Mouse (Mus musculus) B cell, adult 62 days (primary cell): Measurements from ENCODE around the gene Rbm4b. TPM values are rescaled to one million over a fixed set of nuclear protein-coding genes. Genes with fewer than 3 reads are reported as not detected.

Experiments
- total RNA-seq: library from RNA; stranded (reverse); gene quantifications from 4 replicates; pipeline ENCODE4 v1.2.4, GENCODE M21; 2023

The Rbm4b gene
- 22.6 to 30.4 TPM (median 26.7 TPM) in 4 replicates for total RNA-seq

DNA sequence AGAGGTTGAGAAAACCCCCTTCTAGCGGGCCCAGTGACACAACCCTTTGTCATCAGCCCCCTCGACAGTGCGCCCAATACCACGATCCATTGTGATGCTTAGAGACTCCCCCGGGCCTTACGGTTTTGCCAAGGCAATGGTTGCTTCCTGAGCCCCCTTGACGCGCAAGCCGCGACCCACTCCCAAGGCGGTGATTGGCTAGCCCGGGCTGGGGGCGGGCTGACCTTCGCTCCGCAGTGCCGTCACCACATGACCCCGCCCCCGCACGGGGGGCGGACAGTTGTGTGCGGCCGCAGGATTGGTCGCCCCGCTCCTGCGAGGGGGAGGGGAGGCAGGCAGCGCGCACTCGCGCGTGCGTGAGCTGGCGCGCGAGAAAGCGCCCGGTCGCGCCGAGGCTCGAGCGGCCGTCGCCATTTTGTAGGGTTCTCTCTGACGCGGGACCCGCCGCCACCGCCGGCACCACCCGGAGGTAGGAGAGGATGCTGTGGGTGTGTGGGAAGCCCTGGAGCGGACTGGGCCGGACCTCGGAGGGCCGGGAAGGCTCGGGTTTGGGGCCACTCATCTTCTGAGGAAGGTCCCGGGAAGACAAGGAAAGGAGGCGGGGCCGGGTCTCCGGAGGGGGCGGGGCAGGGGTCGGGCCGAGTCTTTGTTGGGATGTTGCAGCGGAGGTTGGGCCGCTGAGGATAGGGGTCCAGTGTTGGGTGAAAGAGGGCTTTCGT lies at the start of gene Rbm4b:
TSS of gene Rbm4b (plus strand) at position 305 of the 719 bp plus-strand sequence.

DNA sequence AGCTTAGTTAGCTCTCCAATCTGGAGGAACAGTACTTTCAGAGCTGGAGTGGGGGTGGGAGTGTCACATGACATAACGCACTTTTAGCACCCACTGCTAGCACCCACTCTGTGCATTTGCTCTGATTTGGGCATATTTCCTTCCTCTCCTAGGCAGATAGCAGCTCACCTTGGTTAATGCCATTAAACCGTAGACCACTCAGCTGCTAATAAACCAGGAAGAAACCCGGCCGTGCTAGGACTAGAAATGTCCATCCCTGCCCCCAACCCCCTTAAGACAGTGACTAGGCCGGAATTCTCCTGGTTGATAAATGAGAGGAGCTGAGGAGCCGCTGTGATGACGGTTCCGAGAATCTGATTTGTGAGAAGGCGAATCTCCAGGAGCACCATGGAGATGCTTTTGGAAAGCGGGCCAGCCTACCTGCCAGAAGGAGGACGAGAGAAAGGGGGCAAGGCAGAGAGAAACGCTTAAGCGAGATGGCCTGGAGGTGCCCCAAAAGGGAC lies 45.1 kb upstream of the Rbm4b start, which contains the start of gene Sptbn2:
TSS of gene Sptbn2 (plus strand) at position 70 of the 503 bp plus-strand sequence.

DNA sequence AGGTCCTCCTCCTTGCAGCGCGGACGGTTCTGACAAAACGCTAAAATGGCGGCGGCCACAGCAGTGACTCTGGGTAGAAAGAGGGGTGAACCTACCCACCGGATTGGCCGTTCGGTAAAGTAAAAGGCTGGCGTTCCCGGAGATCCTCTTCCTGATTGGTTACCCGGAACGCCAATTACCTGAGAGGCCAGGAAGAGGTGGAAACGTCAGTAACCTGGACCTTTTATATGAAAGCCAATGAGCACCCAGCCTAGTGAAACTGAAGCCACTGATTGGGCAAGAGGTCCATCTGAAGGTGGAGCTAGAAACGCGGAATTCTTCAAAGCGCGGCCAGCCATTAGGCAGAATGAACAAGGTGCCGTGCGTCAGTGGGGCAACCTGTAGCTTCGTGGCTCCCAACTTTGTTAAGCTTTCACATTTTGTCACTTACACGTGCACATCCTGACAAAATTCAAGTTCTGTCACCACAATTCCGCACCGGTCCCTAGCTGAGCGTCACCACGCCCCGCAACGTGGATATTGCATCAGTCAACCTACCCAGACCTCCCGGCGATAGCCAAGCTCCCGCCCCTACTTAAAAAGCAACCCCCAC lies 37.6 kb downstream of the Rbm4b start, which contains the start of gene Rbm4:
TSS of gene Rbm4 (minus strand) at position 71 of the 592 bp plus-strand sequence.

DNA sequence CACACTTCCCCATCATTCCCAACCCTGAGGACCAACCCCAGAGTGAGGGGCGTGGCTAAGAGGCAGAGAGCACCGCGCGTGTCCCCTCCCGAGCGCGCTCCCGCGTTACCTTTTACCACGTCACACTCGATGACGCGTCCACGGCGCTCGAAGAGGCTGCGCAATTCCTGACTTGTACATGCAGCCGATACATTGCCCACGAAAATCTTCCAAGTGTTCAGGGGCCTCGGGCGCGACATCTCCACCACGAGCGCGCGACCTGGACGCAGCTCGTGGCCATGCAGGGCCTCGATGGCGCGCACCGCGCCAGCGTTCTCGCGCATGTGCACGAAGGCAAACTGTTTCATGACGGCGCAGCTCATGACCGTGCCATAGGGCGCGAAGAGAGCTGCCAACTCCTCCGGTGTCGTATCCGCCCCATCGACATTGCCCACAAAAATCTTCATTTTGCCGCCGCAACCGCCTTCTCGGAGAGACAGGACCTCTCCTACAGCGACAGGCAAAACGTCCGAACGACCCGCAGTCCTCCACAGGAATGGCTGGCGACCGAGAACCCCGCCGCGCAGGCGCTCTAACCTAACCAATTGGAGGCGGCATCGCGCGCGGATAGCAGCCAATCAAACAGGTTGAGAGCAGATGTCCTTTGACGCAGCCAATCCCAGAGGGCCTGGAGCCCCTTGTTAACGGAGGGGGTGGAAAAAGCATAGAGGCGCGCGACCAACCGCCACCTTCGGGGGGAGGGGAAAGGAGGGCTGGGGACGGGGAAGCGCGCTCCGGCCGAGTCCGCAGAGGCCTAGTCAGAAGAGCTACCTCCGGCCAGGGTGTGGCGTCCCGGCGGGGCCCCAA lies 55.0 kb downstream of the Rbm4b start, which contains the start of the genes Gm21992 and Rbm14:
TSS of gene Gm21992 (minus strand) at position 550 of the 846 bp plus-strand sequence.
TSS of gene Rbm14 (minus strand) at position 572 of the 846 bp plus-strand sequence.

Other genes with a start within 250 kb of the Rbm4b start
- gene Pcx, start 246.0 kb upstream of the Rbm4b start, total RNA-seq: 2.4 to 4.6 TPM (median 3.8 TPM) in 4 replicates
- gene Lrfn4, start 140.8 kb upstream of the Rbm4b start, total RNA-seq: 0.30 to 0.46 TPM (median 0.32 TPM) in 4 replicates
- 47.0 to 56.9 TPM (median 51.6 TPM) in 4 replicates for gene Rce1, start 130.9 kb upstream of the Rbm4b start, total RNA-seq
- not detected in 4 replicates for gene Gm960, start 57.8 kb upstream of the Rbm4b start, total RNA-seq
- gene Sptbn2, start 45.3 kb upstream of the Rbm4b start, total RNA-seq: not detected in 4 replicates
- gene Rbm4, start 37.4 kb downstream of the Rbm4b start, total RNA-seq: 61.9 to 70.4 TPM (median 67.2 TPM) in 4 replicates
- gene Gm21992, start 55.1 kb downstream of the Rbm4b start, total RNA-seq: 31.5 to 41.0 TPM (median 35.7 TPM) in 4 replicates
- 62.0 to 86.9 TPM (median 81.9 TPM) in 4 replicates for gene Rbm14, start 55.1 kb downstream of the Rbm4b start, total RNA-seq
- 17.3 to 22.6 TPM (median 21.8 TPM) in 4 replicates for gene Ccs, start 82.8 kb downstream of the Rbm4b start, total RNA-seq
- not detected in 4 replicates for gene Ccdc87, start 82.9 kb downstream of the Rbm4b start, total RNA-seq
- 0.88 to 1.8 TPM (median 1.5 TPM) in 4 replicates for gene Ctsf, start 98.6 kb downstream of the Rbm4b start, total RNA-seq
- gene Actn3, start 121.4 kb downstream of the Rbm4b start, total RNA-seq: not detected in 4 replicates
- 7.5 to 11.4 TPM (median 9.0 TPM) in 4 replicates for gene Zdhhc24, start 122.2 kb downstream of the Rbm4b start, total RNA-seq
- gene Bbs1, start 150.1 kb downstream of the Rbm4b start, total RNA-seq: 2.5 to 3.7 TPM (median 2.6 TPM) in 4 replicates
- 65.2 to 87.2 TPM (median 74.8 TPM) in 4 replicates for gene Dpp3, start 171.8 kb downstream of the Rbm4b start, total RNA-seq
- 1.5 to 2.5 TPM (median 2.0 TPM) in 4 replicates for gene Peli3, start 186.6 kb downstream of the Rbm4b start, total RNA-seq
- 24.7 to 38.8 TPM (median 33.6 TPM) in 4 replicates for gene Mrpl11, start 205.7 kb downstream of the Rbm4b start, total RNA-seq
- gene Npas4, start 233.8 kb downstream of the Rbm4b start, total RNA-seq: not detected in 4 replicates